Mouse (Mus musculus) megakaryocyte, embryonic 14.5 days (primary cell): ENCODE results near the gene Grrp1.

Source experiments
- FLI1 ChIP-seq: IDR thresholded peaks from 2 replicates; pipeline ENCODE4 v1.6.1; 2012; ENCODE audit warnings: low read length, inconsistent platforms, mixed read lengths
- GATA1 ChIP-seq: IDR thresholded peaks from 3 replicates; pipeline ENCODE4 v1.6.1; 2012; ENCODE audit warnings: mixed read lengths, low read length, inconsistent platforms, borderline replicate concordance

DNA sequence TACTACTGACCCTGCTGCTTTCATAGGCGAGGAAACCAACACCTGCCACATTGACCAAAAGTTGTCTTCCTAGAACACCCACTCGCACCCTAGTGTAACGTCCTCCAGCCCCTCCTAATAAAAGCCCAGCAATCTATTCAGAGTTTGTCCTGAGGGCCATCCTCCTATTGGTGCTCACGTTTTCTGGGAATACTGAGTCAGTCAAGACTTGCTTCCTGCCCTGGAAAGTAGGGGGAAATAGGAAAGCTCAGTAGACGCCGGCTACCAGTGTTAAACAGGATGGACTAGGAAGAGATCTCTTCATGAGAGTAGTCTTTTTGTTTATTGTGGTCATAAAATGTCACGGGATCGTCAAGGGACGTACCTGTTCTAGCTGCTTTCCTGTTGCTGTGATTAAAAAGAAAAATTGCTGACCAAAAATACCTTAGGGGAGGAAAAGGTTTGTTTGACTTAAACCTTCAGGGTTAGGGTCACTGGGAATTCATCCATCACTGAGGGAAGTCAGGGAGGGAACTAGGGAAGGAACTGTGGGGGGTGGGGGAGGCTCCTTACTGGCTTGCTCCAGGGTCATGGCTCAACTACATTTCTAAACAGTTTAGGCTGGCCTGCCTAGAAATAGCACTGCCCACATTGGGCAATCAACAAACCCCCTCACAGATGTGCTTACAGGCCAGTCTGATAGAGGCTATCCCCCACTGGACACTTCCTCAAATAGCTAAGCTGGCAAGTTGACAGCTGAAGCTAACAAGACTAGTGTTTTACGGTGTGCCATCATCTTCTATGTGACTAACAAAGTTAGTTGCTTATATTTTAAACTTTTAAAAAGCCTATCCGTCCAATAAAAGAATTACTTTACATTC, 34.7 kb upstream of the Grrp1 start:
- TF ChIP-seq GATA1 (no peak), FLI1 (no peak)
